Comparison of ENCODE assay signal across 13 mouse cellular contexts in the genomic region with DNA sequence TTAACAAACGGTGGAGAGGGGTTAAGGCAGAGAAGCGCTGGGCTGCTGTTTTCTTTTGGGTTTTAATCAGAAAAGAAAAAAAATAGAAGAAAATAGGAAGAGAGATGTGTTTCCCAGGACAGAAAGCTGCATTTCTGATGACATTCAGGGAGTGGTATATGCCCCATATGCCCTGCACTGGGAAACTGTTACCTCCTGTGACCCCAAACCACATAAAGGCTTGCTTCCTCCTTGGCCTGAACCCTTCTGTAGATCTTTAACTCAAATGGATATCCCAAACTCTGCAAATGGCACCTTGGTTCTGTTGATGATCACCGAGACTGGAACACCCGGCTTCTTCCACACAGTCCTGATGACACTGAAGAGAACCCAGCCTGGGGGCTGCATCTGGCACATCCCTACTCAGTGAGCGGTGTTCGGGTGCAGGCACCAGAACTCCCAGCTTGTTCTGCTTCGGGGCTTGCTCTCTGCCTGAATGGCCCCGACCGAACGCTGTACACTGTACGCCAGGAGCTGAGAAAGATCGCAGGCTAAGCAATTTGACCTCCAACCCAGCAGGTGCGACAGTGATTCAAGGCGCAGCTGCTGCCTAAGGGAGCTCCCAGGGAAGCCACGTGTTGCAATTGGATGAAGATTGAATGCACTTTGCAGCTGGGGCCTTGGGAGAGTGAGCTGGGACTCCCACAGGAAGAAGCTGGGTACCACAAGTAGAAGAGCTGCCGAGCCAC.
DNase-seq lines count a peak whose midpoint lies in the region; ATAC-seq lines count a peak whose summit lies in the region.
"Had no signal": no experiment of that assay in that cellular context is flagged by ENCODE, and none has a peak within 500 bp of the region (broad histone marks: within the 10 kb centered on the region; RNA-seq: fewer than 3 reads in every experiment).

No protein-coding gene starts in this region.

- H3K27me3 ChIP-seq in kidney, embryonic 15.5 days = no peaks in the 10 kb centered on the region
- no peaks in the 10 kb centered on the region for H3K27me3 ChIP-seq in hindbrain, embryonic 15.5 days
- H3K27me3 ChIP-seq: heart, embryonic 12.5 days; lung, embryonic 15.5 days had no signal

- ATAC-seq in kidney, embryonic 15.5 days (replicated peaks; ENCODE audit: low FRiP score) = peak; percentile 79
- peak; percentile 64; the same call in 1 of the 2 replicates for ATAC-seq in hindbrain, embryonic 15.5 days (ENCODE audit: low FRiP score, low read depth)
- ATAC-seq: CD4-positive, CD25-positive, alpha-beta regulatory T cell, adult 4 months had no signal

- no peaks in the 10 kb centered on the region for H3K36me3 ChIP-seq in kidney, embryonic 15.5 days
- H3K36me3 ChIP-seq in hindbrain, embryonic 15.5 days = no peaks in the 10 kb centered on the region
- H3K36me3 ChIP-seq: heart, embryonic 12.5 days; lung, embryonic 15.5 days had no signal

- H3K4me1 ChIP-seq in kidney, embryonic 15.5 days = peaks cover 10% of the 10 kb centered on the region; the same call in 1 of the 2 replicates
- peaks cover 9% of the 10 kb centered on the region for H3K4me1 ChIP-seq in hindbrain, embryonic 15.5 days (replicated peaks)
- H3K4me1 ChIP-seq: lung, embryonic 15.5 days had no signal

- H3K9me3 ChIP-seq in kidney, embryonic 15.5 days (replicated peaks) = no peaks in the 10 kb centered on the region
- H3K9me3 ChIP-seq in hindbrain, embryonic 15.5 days = no peaks in the 10 kb centered on the region
- H3K9me3 ChIP-seq: lung, embryonic 15.5 days had no signal

- no peak overlapping the region for H3K4me2 ChIP-seq in kidney, embryonic 15.5 days
- no peak overlapping the region for H3K4me2 ChIP-seq in hindbrain, embryonic 15.5 days
- H3K4me2 ChIP-seq: heart, embryonic 12.5 days; lung, embryonic 15.5 days had no signal

- no peak overlapping the region for H3K9ac ChIP-seq in kidney, embryonic 15.5 days
- H3K9ac ChIP-seq in hindbrain, embryonic 15.5 days = no peak overlapping the region
- H3K9ac ChIP-seq: heart, embryonic 12.5 days; lung, embryonic 15.5 days had no signal

- WGBS in kidney, embryonic 15.5 days = 45% methylated on average over 16 of the region's 16 CpGs
- WGBS in hindbrain, embryonic 15.5 days = 29% methylated on average over 16 of the region's 16 CpGs

- H3K27ac ChIP-seq in kidney, embryonic 15.5 days = no peak overlapping the region
- no peak overlapping the region for H3K27ac ChIP-seq in hindbrain, embryonic 15.5 days (replicated peaks)
- H3K27ac ChIP-seq: lung, embryonic 15.5 days had no signal

- H3K4me3 ChIP-seq in kidney, embryonic 15.5 days (replicated peaks) = no peak overlapping the region
- H3K4me3 ChIP-seq in hindbrain, embryonic 15.5 days = no peak overlapping the region
- H3K4me3 ChIP-seq: heart, embryonic 12.5 days; lung, embryonic 15.5 days had no signal

- no peak for DNase-seq in kidney, adult 8-10 months
- peak; percentile 45 for DNase-seq in embryo, embryonic 11.5 days (ENCODE audit: low read depth, low spot score)
- peak; percentile 54 for DNase-seq in neural tube, embryonic 10.5 days (ENCODE audit: extremely low spot score, low spot score)
- DNase-seq in layer of hippocampus, postnatal 10 days (ENCODE audit: low spot score in 2 of 2) = no peak
- no peak for DNase-seq in Muller cell, postnatal 12 days (ENCODE audit: inconsistent ontology term)
- no peak for DNase-seq in heart, adult 9 months (ENCODE audit: low spot score in 2 of 2)
- DNase-seq: cerebellum, postnatal 25 days; kidney, postnatal 25 days had no signal

Comparison
In these comparisons a context has a peak if more than half of its experiments do, and no peak if none do; other contexts are left out.
1. DNase-seq: peak in embryo, embryonic 11.5 days (single experiment) and neural tube, embryonic 10.5 days (single experiment); none in kidney, adult 8-10 months (0 of 2), layer of hippocampus, postnatal 10 days (0 of 2), Muller cell, postnatal 12 days (single experiment) and heart, adult 9 months (0 of 2).